Mouse (Mus musculus) liver, embryonic 11.5 days (tissue): ENCODE data around the gene Ush1c. TPM values are rescaled to one million over a fixed set of nuclear protein-coding genes. Genes with fewer than 3 reads are reported as not detected.

Experiments used
- ATAC-seq: fragments of 200-750 bp; cut with Nextera tagmentation; replicated peaks from 2 replicates; pipeline ENCODE4 v1.8.0; 2017; ENCODE audit warnings: moderate number of reproducible peaks, mild to moderate bottlenecking, moderate TSS enrichment, moderate library complexity; ENCODE audit not compliant: low FRiP score
- DNase-seq: peaks from one replicate; pipeline ENCODE4 v3.0.0-alpha.2; 2017; ENCODE audit warnings: low spot score
- H3K27ac ChIP-seq: fragments of 300-500 bp; sonication (generic); 2 replicates; pipeline ENCODE4 v1.5.1; 2014; ENCODE audit warnings: mild to moderate bottlenecking, low read depth, low read length, control low read depth
- H3K27me3 ChIP-seq: fragments of 300-500 bp; sonication (generic); replicated peaks from 2 replicates; pipeline ENCODE4 v1.6.1; 2014; ENCODE audit warnings: low read length, mixed read lengths; ENCODE audit not compliant: control insufficient read depth, insufficient read depth
- H3K36me3 ChIP-seq: fragments of 300-500 bp; sonication (generic); 2 replicates; pipeline ENCODE4 v1.6.1; 2014; ENCODE audit warnings: mild to moderate bottlenecking, low read length, moderate library complexity, mixed read lengths; ENCODE audit not compliant: control insufficient read depth, insufficient read depth
- H3K4me1 ChIP-seq: fragments of 300-500 bp; sonication (generic); replicated peaks from 2 replicates; pipeline ENCODE4 v1.6.1; 2014; ENCODE audit warnings: low read length, mixed read lengths; ENCODE audit not compliant: control insufficient read depth, insufficient read depth
- H3K4me2 ChIP-seq: fragments of 300-500 bp; sonication (generic); 2 replicates; pipeline ENCODE4 v1.6.1; 2014; ENCODE audit warnings: mild to moderate bottlenecking, control low read depth, moderate library complexity
- H3K4me3 ChIP-seq: fragments of 300-500 bp; sonication (generic); 2 replicates; pipeline ENCODE4 v1.5.1; 2014; ENCODE audit warnings: low read depth, low read length, control low read depth
- H3K9ac ChIP-seq: fragments of 300-500 bp; sonication (generic); 2 replicates; pipeline ENCODE4 v1.6.1; 2014; ENCODE audit warnings: low read depth, low read length, control low read depth
- H3K9me3 ChIP-seq: fragments of 300-500 bp; sonication (generic); 2 replicates; pipeline ENCODE4 v1.6.1; 2016; ENCODE audit warnings: low read length, inconsistent platforms, mixed read lengths; ENCODE audit not compliant: control insufficient read depth
- WGBS: fragments of 180-500 bp; shearing (Covaris S2); extraction: QIAGEN DNeasy Blood & Tissue Kit; methylation state at CpG from one replicate; pipeline ENCODE4 v1.1.7; 2014; 5-methylcytosine and 5-hydroxymethylcytosine counted together
- polyA plus RNA-seq: library from polyadenylated mRNA; unstranded; fragments of >200 nt; fragmentation: Nextera tagmentation; extraction: Ambion mirVana; gene quantifications from 2 replicates; pipeline ENCODE4 v1.2.1, GENCODE M21; 2014

Gene Ush1c
- polyA plus RNA-seq, 1 experiment from 2014 or later = 0.47 TPM

DNA sequence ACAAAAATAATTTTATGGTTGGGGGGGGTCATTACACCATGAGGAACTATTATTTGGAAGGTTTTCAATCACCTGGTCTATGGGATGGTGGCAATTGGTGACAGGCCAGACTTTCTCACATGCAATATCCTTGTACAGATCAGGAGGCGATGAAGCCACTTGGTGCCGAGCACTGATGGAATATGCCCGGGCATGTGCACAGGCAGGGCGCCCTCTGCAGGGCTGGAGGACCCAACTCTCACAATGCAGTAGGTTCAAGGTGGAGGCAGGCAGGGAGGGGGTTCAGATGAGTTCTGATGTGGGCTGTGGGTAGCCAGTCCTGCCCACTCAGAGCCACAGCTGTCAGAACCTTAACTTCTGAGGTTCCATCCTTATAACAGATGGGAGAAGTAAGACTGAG lies 13.5 kb upstream of the Ush1c start:
- DNase-seq (no peak), ATAC-seq (no peak)
- H3K9me3 ChIP-seq = no peaks in the 10 kb centered on the region
- no peak overlapping the region for H3K4me3 ChIP-seq
- no peaks in the 10 kb centered on the region for H3K4me1 ChIP-seq
- no peaks in the 10 kb centered on the region for H3K27me3 ChIP-seq
- H3K36me3 ChIP-seq = no peaks in the 10 kb centered on the region
- H3K9ac ChIP-seq = no peak overlapping the region
- H3K4me2 ChIP-seq = no peak overlapping the region
- 71% methylated on average over 4 of the region's 4 CpGs for WGBS
- no peak overlapping the region for H3K27ac ChIP-seq

GRCm38 (mm10) chr7:46247606-46248005 lies 9.3 kb upstream of the Ush1c start:
- H3K4me1 ChIP-seq = no peaks in the 10 kb centered on the region
- H3K9ac ChIP-seq = no peak overlapping the region
- no peak overlapping the region for H3K4me2 ChIP-seq
- no peak overlapping the region for H3K27ac ChIP-seq
- ATAC-seq (no peak), DNase-seq (no peak)
- no peak overlapping the region for H3K4me3 ChIP-seq
- 83% methylated on average over 3 of the region's 3 CpGs for WGBS
- no peaks in the 10 kb centered on the region for H3K9me3 ChIP-seq
- no peaks in the 10 kb centered on the region for H3K27me3 ChIP-seq
- H3K36me3 ChIP-seq = no peaks in the 10 kb centered on the region

DNA sequence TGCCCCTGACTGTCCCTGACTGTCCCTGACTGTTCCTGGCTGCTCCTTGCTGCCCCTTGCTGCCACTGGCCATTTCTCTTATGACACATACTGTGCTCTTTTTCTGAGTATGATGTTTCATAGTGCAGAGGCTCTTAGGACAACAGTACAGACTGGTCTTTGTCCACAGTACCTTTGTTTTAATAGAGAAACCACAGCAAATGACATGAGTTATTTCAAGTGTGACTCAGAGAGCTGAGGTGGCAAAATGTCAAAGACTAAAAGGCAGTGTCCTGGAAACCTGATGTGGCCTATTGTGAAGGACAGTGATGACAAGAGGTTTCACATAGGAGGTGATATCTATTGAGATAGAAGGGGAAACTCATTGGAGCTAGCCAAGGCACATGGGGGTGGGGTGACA lies 8.6 kb upstream of the Ush1c start:
- Histone ChIP-seq H3K4me3 (no peak overlapping the region), H3K9me3 (no peaks in the 10 kb centered on the region), H3K4me1 (no peaks in the 10 kb centered on the region), H3K9ac (no peak overlapping the region), H3K27me3 (no peaks in the 10 kb centered on the region), H3K4me2 (no peak overlapping the region), H3K36me3 (no peaks in the 10 kb centered on the region), H3K27ac (no peak overlapping the region)
- DNase-seq = no peak
- no peak for ATAC-seq

DNA sequence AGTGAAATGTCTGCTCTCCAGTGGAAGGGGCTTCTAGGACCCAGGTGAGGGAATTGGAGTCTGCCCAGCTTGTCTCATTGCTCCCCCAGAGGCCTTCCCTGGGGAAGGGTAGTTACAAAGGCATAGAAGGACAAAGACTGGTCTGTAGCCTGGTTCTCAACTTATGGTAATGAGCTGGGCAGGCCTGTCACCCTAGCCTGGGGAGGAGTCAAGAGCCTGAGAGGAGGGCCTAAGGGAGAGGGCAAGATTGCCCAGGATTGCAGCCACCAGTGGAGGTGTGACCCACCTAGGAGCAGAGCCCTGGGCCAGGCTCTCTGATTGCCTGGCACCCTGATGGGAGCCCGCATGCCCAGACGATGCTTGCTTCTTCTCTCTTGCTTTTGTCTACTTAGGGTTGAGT lies 2.4 kb upstream of the Ush1c start, which contains the start of gene Otog:
Otog (plus strand) TSS at position 292 of the 400 bp plus-strand sequence.
- Histone ChIP-seq H3K4me3 (no peak within 1 kb of the TSS), H3K27ac (no peak within 1 kb of the TSS), H3K36me3 (no peaks in the 10 kb centered on the region), H3K4me1 (no peaks in the 10 kb centered on the region; the same call in 1 of the 2 replicates), H3K4me2 (no peak within 1 kb of the TSS), H3K27me3 (no peaks in the 10 kb centered on the region; the same call in 1 of the 2 replicates), H3K9ac (no peak within 1 kb of the TSS), H3K9me3 (no peaks in the 10 kb centered on the region)
- WGBS = 43% methylated on average over 2 of the region's 2 CpGs
- ATAC-seq = no peak
- no peak for DNase-seq

DNA sequence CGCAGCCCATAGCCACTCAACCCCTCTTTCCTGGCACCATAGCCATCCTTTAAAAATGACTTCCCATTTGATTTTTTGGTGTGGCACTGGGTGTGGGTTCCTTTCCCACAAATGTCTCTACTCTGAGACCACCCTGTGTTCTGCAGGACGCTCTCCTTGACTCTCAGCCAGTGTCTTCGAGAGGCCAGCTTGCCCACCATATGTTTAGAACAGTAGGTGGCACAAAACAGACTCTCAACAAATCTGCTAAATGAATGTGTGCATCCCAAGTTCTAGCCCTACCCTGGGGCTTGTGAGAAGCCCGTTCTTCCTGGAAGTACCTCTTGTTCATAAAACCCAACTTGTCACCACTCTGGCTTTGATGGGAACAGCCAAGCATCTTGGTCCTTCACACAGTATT lies 1.8 kb upstream of the Ush1c start:
- Histone ChIP-seq H3K27ac (no peak overlapping the region), H3K36me3 (no peaks in the 10 kb centered on the region), H3K9me3 (no peaks in the 10 kb centered on the region), H3K4me1 (no peaks in the 10 kb centered on the region; the same call in 1 of the 2 replicates), H3K9ac (no peak overlapping the region), H3K4me2 (no peak overlapping the region), H3K4me3 (no peak overlapping the region), H3K27me3 (no peaks in the 10 kb centered on the region; the same call in 1 of the 2 replicates)
- DNase-seq (no peak), ATAC-seq (no peak)
- 78% methylated on average over 4 of the region's 4 CpGs for WGBS

DNA sequence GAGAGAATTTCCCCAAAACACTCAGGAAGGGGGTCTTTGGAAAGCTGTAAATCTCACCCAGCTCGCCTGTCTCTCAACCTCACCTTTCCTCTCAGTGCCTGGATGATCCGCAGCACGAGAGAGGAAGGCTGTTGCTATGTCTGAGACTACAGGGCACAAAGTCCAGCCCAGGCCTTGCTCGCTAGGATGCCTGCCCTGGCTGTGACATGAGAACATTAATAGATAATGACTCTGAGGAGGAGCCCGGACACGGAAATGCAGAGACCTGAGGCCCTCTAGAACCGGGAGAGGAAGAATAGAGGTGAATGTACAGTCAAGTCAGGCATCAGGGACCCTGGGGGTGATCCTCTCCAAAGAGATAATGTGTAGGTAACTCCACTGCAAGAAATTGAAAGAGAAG lies 1.1 kb downstream of the Ush1c start:
- Histone ChIP-seq H3K4me2 (no peak overlapping the region), H3K36me3 (no peaks in the 10 kb centered on the region), H3K27me3 (no peaks in the 10 kb centered on the region; the same call in 1 of the 2 replicates), H3K4me1 (no peaks in the 10 kb centered on the region; the same call in 1 of the 2 replicates), H3K27ac (no peak overlapping the region), H3K4me3 (no peak overlapping the region), H3K9ac (no peak overlapping the region), H3K9me3 (no peaks in the 10 kb centered on the region)
- WGBS = 55% methylated on average over 7 of the region's 7 CpGs
- ATAC-seq (no peak), DNase-seq (no peak)

- Histone ChIP-seq H3K36me3 (no peaks in the 10 kb centered on the region), H3K4me2 (no peak overlapping the region), H3K9me3 (no peaks in the 10 kb centered on the region), H3K4me1 (no peaks in the 10 kb centered on the region; the same call in 1 of the 2 replicates), H3K27ac (no peak overlapping the region), H3K4me3 (no peak overlapping the region), H3K9ac (no peak overlapping the region), H3K27me3 (no peaks in the 10 kb centered on the region; the same call in 1 of the 2 replicates)
- ATAC-seq (no peak), DNase-seq (no peak)
- 74% methylated on average over 15 of the region's 15 CpGs for WGBS
Observed at GRCm38 (mm10) chr7:46236363-46236762, 1.9 kb downstream of the Ush1c start.

DNA sequence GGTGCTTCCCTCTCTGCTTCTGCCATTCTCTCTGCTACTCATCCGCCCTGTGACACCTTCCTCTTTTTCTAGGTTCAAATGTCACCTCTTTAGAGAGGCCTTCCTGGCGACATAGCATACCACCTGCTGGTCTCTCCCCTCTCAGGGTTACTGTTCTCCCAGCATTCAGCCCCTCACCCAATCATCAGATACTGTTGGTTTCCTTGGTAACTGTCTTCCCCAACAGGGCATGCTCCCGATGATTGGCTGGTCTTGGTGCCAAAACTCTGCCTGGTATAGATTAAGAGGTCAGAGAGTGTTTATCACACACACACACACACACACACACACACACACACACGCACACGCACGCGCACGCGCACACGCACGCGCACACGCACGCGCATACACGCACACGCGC lies 2.4 kb downstream of the Ush1c start:
- Histone ChIP-seq H3K4me3 (no peak overlapping the region), H3K9ac (no peak overlapping the region), H3K4me2 (no peak overlapping the region), H3K36me3 (no peaks in the 10 kb centered on the region), H3K27ac (no peak overlapping the region), H3K27me3 (no peaks in the 10 kb centered on the region; the same call in 1 of the 2 replicates), H3K9me3 (no peaks in the 10 kb centered on the region), H3K4me1 (no peaks in the 10 kb centered on the region; the same call in 1 of the 2 replicates)
- WGBS = 64% methylated on average over 18 of the region's 18 CpGs
- no peak for ATAC-seq
- no peak for DNase-seq

DNA sequence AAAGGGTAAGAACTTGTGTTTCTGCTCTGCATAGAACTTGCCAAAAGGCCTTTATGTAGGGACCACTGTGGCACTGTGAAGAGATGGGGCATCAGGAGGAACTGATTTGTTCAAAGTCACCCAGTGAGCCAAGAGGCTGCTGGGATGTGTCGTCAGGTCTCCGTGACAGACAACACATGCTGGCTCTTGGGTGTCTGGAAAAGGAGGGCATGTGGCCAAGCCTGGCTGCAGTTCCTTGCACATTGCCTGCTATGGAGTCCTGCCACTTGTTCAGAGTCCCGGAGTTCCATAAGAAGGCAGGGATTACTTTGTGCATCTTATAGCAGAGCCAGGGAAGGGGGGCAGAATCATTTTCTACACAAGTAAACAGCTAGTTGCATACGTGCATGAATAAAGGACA lies 11.4 kb downstream of the Ush1c start:
- H3K4me1 ChIP-seq = no peaks in the 10 kb centered on the region
- no peak overlapping the region for H3K4me3 ChIP-seq
- ATAC-seq (no peak), DNase-seq (no peak)
- H3K36me3 ChIP-seq = no peaks in the 10 kb centered on the region
- no peaks in the 10 kb centered on the region for H3K27me3 ChIP-seq
- H3K9ac ChIP-seq = no peak overlapping the region
- H3K27ac ChIP-seq = no peak overlapping the region
- H3K9me3 ChIP-seq = no peaks in the 10 kb centered on the region
- H3K4me2 ChIP-seq = no peak overlapping the region
- WGBS = 73% methylated on average over 4 of the region's 4 CpGs
